27 mouse cellular contexts compared by ENCODE assay signal in the genomic region with DNA sequence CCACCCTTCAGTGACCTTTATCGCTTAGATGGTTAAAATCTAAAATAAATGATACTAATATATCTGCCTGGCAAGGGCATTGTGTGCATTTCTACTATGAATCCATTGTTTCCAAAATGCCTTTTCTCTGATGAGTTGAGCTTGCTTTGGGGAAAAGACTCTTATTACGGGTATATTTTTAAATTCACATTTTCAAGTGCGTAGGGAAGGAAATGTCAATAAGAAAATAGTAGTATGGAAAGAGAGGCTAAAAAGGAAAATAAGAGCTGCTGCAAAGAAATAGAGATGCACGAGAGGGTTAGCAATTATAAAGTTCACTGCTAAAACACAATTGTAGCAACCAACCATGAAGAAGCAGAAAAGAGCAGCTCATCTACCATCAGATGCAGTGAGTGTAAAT.
DNase-seq lines count a peak whose midpoint lies in the region; ATAC-seq lines count a peak whose summit lies in the region.
"Had no signal": no experiment of that assay in that cellular context is flagged by ENCODE, and none has a peak within 500 bp of the region (broad histone marks: within the 10 kb centered on the region; RNA-seq: fewer than 3 reads in every experiment).

No protein-coding gene starts in this region.

- peak overlapping the region; percentile 35; the same call in 1 of the 2 replicates for H3K27ac ChIP-seq in hindbrain, embryonic 12.5 days
- H3K27ac ChIP-seq in hindbrain, embryonic 16.5 days (ENCODE audit: low read depth, low read length), result no peak overlapping the region
- H3K27ac ChIP-seq in neural tube, embryonic 13.5 days (replicated peaks), result peak overlapping the region; percentile 67
- H3K27ac ChIP-seq: embryonic facial prominence, embryonic 12.5 days; embryonic facial prominence, embryonic 15.5 days; forebrain, embryonic 15.5 days; heart, embryonic 15.5 days; hindbrain, embryonic 15.5 days had no signal

- ATAC-seq in hindbrain, embryonic 12.5 days (ENCODE audit: low FRiP score), result no peak
- no peak for ATAC-seq in hindbrain, embryonic 16.5 days
- ATAC-seq in neural tube, embryonic 13.5 days (ENCODE audit: low read depth), result no peak
- ATAC-seq: forebrain, embryonic 15.5 days; inflammation-experienced regulatory T-cells, adult 6 months; intestine, embryonic 16.5 days had no signal

- peaks cover 8% of the 10 kb centered on the region for H3K4me1 ChIP-seq in hindbrain, embryonic 12.5 days
- H3K4me1 ChIP-seq in hindbrain, embryonic 16.5 days (ENCODE audit: control insufficient read depth, insufficient read depth, low read depth, low read length), result peaks cover 5% of the 10 kb centered on the region; the same call in 1 of the 2 replicates
- peaks cover 14% of the 10 kb centered on the region for H3K4me1 ChIP-seq in neural tube, embryonic 13.5 days (replicated peaks)
- H3K4me1 ChIP-seq: embryonic facial prominence, embryonic 12.5 days; embryonic facial prominence, embryonic 15.5 days; heart, embryonic 12.5 days; heart, embryonic 15.5 days had no signal

- no peaks in the 10 kb centered on the region for H3K36me3 ChIP-seq in hindbrain, embryonic 12.5 days
- H3K36me3 ChIP-seq in hindbrain, embryonic 16.5 days (ENCODE audit: control insufficient read depth, insufficient read depth, low read length), result no peaks in the 10 kb centered on the region
- H3K36me3 ChIP-seq in neural tube, embryonic 13.5 days, result no peaks in the 10 kb centered on the region
- H3K36me3 ChIP-seq: embryonic facial prominence, embryonic 12.5 days; embryonic facial prominence, embryonic 15.5 days; forebrain, embryonic 15.5 days; G1E; heart, embryonic 12.5 days; heart, embryonic 15.5 days; hindbrain, embryonic 15.5 days had no signal

- H3K4me2 ChIP-seq in hindbrain, embryonic 12.5 days (replicated peaks), result no peak overlapping the region
- H3K4me2 ChIP-seq in hindbrain, embryonic 16.5 days (ENCODE audit: low read length), result no peak overlapping the region
- H3K4me2 ChIP-seq in neural tube, embryonic 13.5 days, result no peak overlapping the region
- H3K4me2 ChIP-seq: embryonic facial prominence, embryonic 12.5 days; embryonic facial prominence, embryonic 15.5 days; forebrain, embryonic 15.5 days; heart, embryonic 12.5 days; heart, embryonic 15.5 days; hindbrain, embryonic 15.5 days had no signal

- no peak overlapping the region for H3K4me3 ChIP-seq in hindbrain, embryonic 12.5 days
- no peak overlapping the region for H3K4me3 ChIP-seq in hindbrain, embryonic 16.5 days (ENCODE audit: low read length)
- no peak overlapping the region for H3K4me3 ChIP-seq in neural tube, embryonic 13.5 days
- H3K4me3 ChIP-seq: embryonic facial prominence, embryonic 12.5 days; embryonic facial prominence, embryonic 15.5 days; forebrain, embryonic 15.5 days; heart, embryonic 12.5 days; heart, embryonic 15.5 days; hindbrain, embryonic 15.5 days had no signal

- no peak overlapping the region for H3K9ac ChIP-seq in hindbrain, embryonic 12.5 days
- no peak overlapping the region for H3K9ac ChIP-seq in hindbrain, embryonic 16.5 days (ENCODE audit: low read depth, low read length)
- no peak overlapping the region for H3K9ac ChIP-seq in neural tube, embryonic 13.5 days
- H3K9ac ChIP-seq: embryonic facial prominence, embryonic 12.5 days; embryonic facial prominence, embryonic 15.5 days; forebrain, embryonic 15.5 days; heart, embryonic 12.5 days; heart, embryonic 15.5 days; hindbrain, embryonic 15.5 days had no signal

- no peak for DNase-seq in neural tube, embryonic 10.5 days (ENCODE audit: extremely low spot score, low spot score)
- peak; percentile 15 for DNase-seq in retina, postnatal 1 day
- no peak for DNase-seq in kidney, adult 9 months
- DNase-seq: adrenal gland, adult 2 months; adrenal gland, postnatal 14 days; B cell, adult 2 months; cerebellum, adult 11 months; cerebellum, adult 2 months; cerebellum, adult 9-11 months; cerebellum, postnatal 25 days; gastrocnemius, postnatal 25 days; heart, adult 18-20 months; heart, postnatal 10 days; heart, postnatal 36 days had no signal

- no peaks in the 10 kb centered on the region for H3K9me3 ChIP-seq in hindbrain, embryonic 12.5 days (replicated peaks)
- no peaks in the 10 kb centered on the region for H3K9me3 ChIP-seq in hindbrain, embryonic 16.5 days (ENCODE audit: control insufficient read depth, low read length)
- H3K9me3 ChIP-seq in neural tube, embryonic 13.5 days, result no peaks in the 10 kb centered on the region
- H3K9me3 ChIP-seq: embryonic facial prominence, embryonic 12.5 days; embryonic facial prominence, embryonic 15.5 days; forebrain, embryonic 15.5 days; heart, embryonic 12.5 days; heart, embryonic 15.5 days; hindbrain, embryonic 15.5 days had no signal

- 51% methylated on average over 4 of the region's 4 CpGs for WGBS in hindbrain, embryonic 12.5 days
- WGBS in hindbrain, embryonic 16.5 days, result 44% methylated on average over 4 of the region's 4 CpGs
- 38% methylated on average over 4 of the region's 4 CpGs for WGBS in neural tube, embryonic 13.5 days

- no peaks in the 10 kb centered on the region for H3K27me3 ChIP-seq in hindbrain, embryonic 12.5 days
- H3K27me3 ChIP-seq in hindbrain, embryonic 16.5 days (replicated peaks; ENCODE audit: control insufficient read depth, insufficient read depth, low read length), result no peaks in the 10 kb centered on the region
- no peaks in the 10 kb centered on the region for H3K27me3 ChIP-seq in neural tube, embryonic 13.5 days
- H3K27me3 ChIP-seq: CH12.LX; embryonic facial prominence, embryonic 12.5 days; embryonic facial prominence, embryonic 15.5 days; forebrain, embryonic 15.5 days; heart, embryonic 12.5 days; heart, embryonic 15.5 days; hindbrain, embryonic 15.5 days had no signal
